Mouse (Mus musculus) gastrocnemius, adult 8-10 months (tissue): ENCODE results near the gene Rgs13. TPM values are rescaled to one million over a fixed set of nuclear protein-coding genes. Genes with fewer than 3 reads are reported as not detected.
"Not testable (repeated sequence)": the region's sequence is repeated elsewhere in the genome, so short reads cannot be mapped to it uniquely, and the experiment has no call there.

Experiments used
- DNase-seq, 2 experiments: peaks; one replicate each; pipeline ENCODE4 v3.0.0; 2022; ENCODE audit warnings: low spot score in 2 of 2
- total RNA-seq, 4 experiments: library from RNA; stranded (reverse); gene quantifications; 2 replicates each; pipeline ENCODE4 v1.2.4; 2022

Rgs13 gene
- total RNA-seq, 4 experiments from 2014 or later: not detected

- no peak for DNase-seq
Measured at GRCm38 (mm10) chr1:144152184-144152525, 25.0 kb downstream of the Rgs13 start.

- DNase-seq: no peak
Measured at GRCm38 (mm10) chr1:144151401-144152183, 25.6 kb downstream of the Rgs13 start.

- DNase-seq: no peak
Measured at GRCm38 (mm10) chr1:144149997-144150396, 27.2 kb downstream of the Rgs13 start.

- DNase-seq: not testable (repeated sequence)
Measured at GRCm38 (mm10) chr1:144141398-144141797, 35.8 kb downstream of the Rgs13 start.

- no peak for DNase-seq
Measured at GRCm38 (mm10) chr1:144139847-144140246, 37.3 kb downstream of the Rgs13 start.

- no peak for DNase-seq
Measured at GRCm38 (mm10) chr1:144127965-144128364, 49.2 kb downstream of the Rgs13 start.

- no peak for DNase-seq
Measured at GRCm38 (mm10) chr1:144120042-144120441, 57.1 kb downstream of the Rgs13 start.

GRCm38 (mm10) chr1:144119456-144119855 is 57.7 kb downstream of the Rgs13 start:
- no peak for DNase-seq

- no peak for DNase-seq
Measured at GRCm38 (mm10) chr1:144115848-144116727, 61.1 kb downstream of the Rgs13 start.

- no peak for DNase-seq
Measured at GRCm38 (mm10) chr1:144113438-144114074, 63.6 kb downstream of the Rgs13 start.

GRCm38 (mm10) chr1:144112946-144113345 is 64.2 kb downstream of the Rgs13 start:
- no peak for DNase-seq

- DNase-seq: no peak
Measured at GRCm38 (mm10) chr1:144098587-144099258, 78.4 kb downstream of the Rgs13 start.

- no peak for DNase-seq
Measured at GRCm38 (mm10) chr1:144090410-144090809, 86.8 kb downstream of the Rgs13 start.

Other genes with a start within 250 kb of the Rgs13 start
- 1 to 10 TPM; 3.4 to 5.5 (median 4.1) TPM for gene Rgs2, start 173.2 kb downstream of the Rgs13 start, total RNA-seq
- gene Rgs1, start 71.9 kb upstream of the Rgs13 start, total RNA-seq: not detected